Mouse (Mus musculus): ENCODE results near the gene Wipi1. TPM values are rescaled to one million over a fixed set of nuclear protein-coding genes. Genes with fewer than 3 reads are reported as not detected.
A peak's percentile ranks its signal among the peaks of the same experiment; 100 is the strongest.

Wipi1 gene
- total and polyA plus RNA-seq, 2 experiments: 7.3 to 8.5 TPM

DNA sequence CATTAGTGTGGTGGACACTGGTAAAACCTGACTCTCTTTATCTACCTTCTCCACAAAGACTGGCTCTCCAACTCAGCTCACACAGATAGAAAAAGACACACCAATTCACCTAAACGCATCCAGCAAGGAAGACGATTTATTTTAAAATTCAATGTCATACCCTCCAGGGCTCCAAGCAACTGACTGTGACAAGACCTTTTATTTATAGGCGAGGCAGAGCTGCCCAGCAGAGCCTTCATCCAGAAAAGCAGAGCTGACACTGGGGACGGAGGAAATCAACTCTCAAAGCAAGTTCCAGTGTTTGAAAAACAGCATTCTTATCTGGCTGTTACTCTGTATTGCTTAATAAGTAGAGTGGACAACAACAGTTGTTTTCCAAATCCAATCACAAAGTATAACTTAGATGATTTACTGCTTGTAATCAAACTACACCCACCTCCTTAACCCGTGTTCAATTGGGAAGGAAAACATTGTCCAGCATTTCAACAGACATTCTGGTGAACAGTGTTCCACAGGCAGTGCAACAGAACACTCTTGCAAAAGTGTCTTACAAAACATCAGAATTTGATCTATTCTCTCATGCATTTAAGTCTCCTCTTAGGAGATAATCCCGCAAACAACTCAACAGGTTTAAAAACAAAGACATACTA lies 2.7 kb downstream of the Wipi1 start:
- TF ChIP-seq POLR2A (IDR thresholded peaks at IDR 0.05; ENCODE audit: extremely low read depth, insufficient read depth, low read length) (no peak), CTCF (IDR thresholded peaks at IDR 0.05; ENCODE audit: low read depth, low read length) (no peak)
- no peak overlapping the region for H3K4me3 ChIP-seq (ENCODE audit: insufficient read depth, low read depth, low read length)
- H3K4me1 ChIP-seq (ENCODE audit: control insufficient read depth, insufficient read depth, low read length): peaks cover 14% of the 10 kb centered on the region; the same call in 1 of the 2 replicates
- peak overlapping the region; percentile 18; the same call in 1 of the 2 replicates for H3K27ac ChIP-seq (replicated peaks; ENCODE audit: insufficient read depth, low read depth, low read length)
- WGBS: 51% methylated on average over 6 of the region's 6 CpGs
- peaks cover 3% of the 10 kb centered on the region; the same call in 1 of the 2 replicates for H3K79me2 ChIP-seq (ENCODE audit: control insufficient read depth, insufficient read depth, low read length)
- H3K9ac ChIP-seq (ENCODE audit: low read depth, low read length): no peak overlapping the region
- H3K27me3 ChIP-seq (ENCODE audit: control insufficient read depth, insufficient read depth, low read length): no peaks in the 10 kb centered on the region
- H3K36me3 ChIP-seq (ENCODE audit: control insufficient read depth, insufficient read depth, low read length): peaks cover 5% of the 10 kb centered on the region
- DNase-seq (ENCODE audit: extremely low read depth, low read depth, low spot score): peak; percentile 28

DNA sequence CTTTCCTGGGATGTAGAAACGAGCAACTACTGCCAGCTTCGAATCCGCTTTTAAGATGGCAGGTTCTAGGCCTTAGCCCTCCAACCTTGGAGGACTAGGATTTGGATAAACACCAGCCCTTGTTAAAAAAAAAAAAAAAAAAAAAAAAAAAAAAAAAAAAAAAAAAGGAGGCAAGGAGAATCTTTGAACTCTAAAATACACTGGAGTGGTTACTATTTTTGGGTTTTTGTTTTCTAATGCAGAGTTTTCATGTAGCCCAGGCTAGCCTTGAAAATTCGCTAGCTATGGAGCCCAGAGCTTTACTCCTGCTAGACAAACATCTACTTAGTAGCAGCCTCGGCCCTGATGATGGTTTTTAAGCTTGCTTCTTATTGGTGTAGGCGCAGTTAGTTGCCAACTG lies 4.2 kb downstream of the Wipi1 start:
- no peak overlapping the region for H3K4me3 ChIP-seq (ENCODE audit: insufficient read depth, low read depth, low read length)
- no peak overlapping the region for H3K27ac ChIP-seq (replicated peaks; ENCODE audit: insufficient read depth, low read depth, low read length)
- DNase-seq (ENCODE audit: extremely low read depth, low read depth, low spot score): no peak
- H3K27me3 ChIP-seq (ENCODE audit: control insufficient read depth, insufficient read depth, low read length): no peaks in the 10 kb centered on the region
- H3K9ac ChIP-seq (ENCODE audit: low read depth, low read length): no peak overlapping the region
- 91% methylated on average over 6 of the region's 6 CpGs for WGBS
- H3K79me2 ChIP-seq (ENCODE audit: control insufficient read depth, insufficient read depth, low read length): peaks cover 3% of the 10 kb centered on the region
- TF ChIP-seq POLR2A (IDR thresholded peaks at IDR 0.05; ENCODE audit: extremely low read depth, insufficient read depth, low read length) (no peak), CTCF (IDR thresholded peaks at IDR 0.05; ENCODE audit: low read depth, low read length) (no peak)
- peaks cover 11% of the 10 kb centered on the region for H3K36me3 ChIP-seq (ENCODE audit: control insufficient read depth, insufficient read depth, low read length)
- H3K4me1 ChIP-seq (ENCODE audit: control insufficient read depth, insufficient read depth, low read length): peaks cover 14% of the 10 kb centered on the region; the same call in 1 of the 2 replicates

- DNase-seq (ENCODE audit: extremely low read depth, low read depth, low spot score): no peak
- TF ChIP-seq CTCF (IDR thresholded peaks at IDR 0.05; ENCODE audit: low read depth, low read length) (peak; percentile 36; the same call in 1 of the 2 replicates), POLR2A (IDR thresholded peaks at IDR 0.05; ENCODE audit: extremely low read depth, insufficient read depth, low read length) (no peak)
- H3K79me2 ChIP-seq (ENCODE audit: control insufficient read depth, insufficient read depth, low read length): no peaks in the 10 kb centered on the region; the same call in 1 of the 2 replicates
- no peak overlapping the region for H3K4me3 ChIP-seq (ENCODE audit: insufficient read depth, low read depth, low read length)
- no peak overlapping the region for H3K27ac ChIP-seq (replicated peaks; ENCODE audit: insufficient read depth, low read depth, low read length)
- no peaks in the 10 kb centered on the region for H3K4me1 ChIP-seq (ENCODE audit: control insufficient read depth, insufficient read depth, low read length)
- no peak overlapping the region for H3K9ac ChIP-seq (ENCODE audit: low read depth, low read length)
- no peaks in the 10 kb centered on the region for H3K27me3 ChIP-seq (ENCODE audit: control insufficient read depth, insufficient read depth, low read length)
- H3K36me3 ChIP-seq (ENCODE audit: control insufficient read depth, insufficient read depth, low read length): peaks cover 35% of the 10 kb centered on the region
- WGBS: 88% methylated on average over 12 of the region's 12 CpGs
These were observed 12.8 kb downstream of the Wipi1 start for GRCm38 (mm10) chr11:109598778-109599570.

DNA sequence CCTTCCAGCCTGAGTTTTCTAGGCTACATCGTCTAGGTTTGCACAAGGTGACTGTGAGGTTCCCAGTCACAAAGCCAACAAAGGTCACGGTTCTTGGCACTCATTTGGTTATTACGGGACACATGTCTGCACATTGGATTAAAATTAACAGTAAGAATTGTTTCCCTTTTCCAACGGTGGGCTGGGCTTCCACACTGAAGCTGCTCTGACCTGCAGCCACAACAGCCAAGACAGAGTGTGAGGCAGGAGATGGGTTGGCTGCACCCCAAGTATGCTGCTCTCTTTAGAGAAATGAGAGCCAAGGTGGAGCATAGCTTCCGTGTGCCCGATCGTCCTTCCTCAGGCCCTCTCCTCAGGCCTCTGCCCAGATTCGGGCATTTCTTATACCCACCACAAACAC lies 17.0 kb downstream of the Wipi1 start:
- Histone ChIP-seq H3K79me2 (ENCODE audit: control insufficient read depth, insufficient read depth, low read length) (no peaks in the 10 kb centered on the region), H3K36me3 (ENCODE audit: control insufficient read depth, insufficient read depth, low read length) (peaks cover 25% of the 10 kb centered on the region), H3K27ac (replicated peaks; ENCODE audit: insufficient read depth, low read depth, low read length) (no peak overlapping the region), H3K4me3 (ENCODE audit: insufficient read depth, low read depth, low read length) (no peak overlapping the region), H3K27me3 (ENCODE audit: control insufficient read depth, insufficient read depth, low read length) (no peaks in the 10 kb centered on the region), H3K9ac (ENCODE audit: low read depth, low read length) (no peak overlapping the region), H3K4me1 (ENCODE audit: control insufficient read depth, insufficient read depth, low read length) (peaks cover 2% of the 10 kb centered on the region; the same call in 1 of the 2 replicates)
- 62% methylated on average over 8 of the region's 8 CpGs for WGBS
- no peak for TF ChIP-seq CTCF (IDR thresholded peaks at IDR 0.05; ENCODE audit: low read depth, low read length)
- no peak for TF ChIP-seq POLR2A (IDR thresholded peaks at IDR 0.05; ENCODE audit: extremely low read depth, insufficient read depth, low read length)
- peak; percentile 20 for DNase-seq (ENCODE audit: extremely low read depth, low read depth, low spot score)

DNA sequence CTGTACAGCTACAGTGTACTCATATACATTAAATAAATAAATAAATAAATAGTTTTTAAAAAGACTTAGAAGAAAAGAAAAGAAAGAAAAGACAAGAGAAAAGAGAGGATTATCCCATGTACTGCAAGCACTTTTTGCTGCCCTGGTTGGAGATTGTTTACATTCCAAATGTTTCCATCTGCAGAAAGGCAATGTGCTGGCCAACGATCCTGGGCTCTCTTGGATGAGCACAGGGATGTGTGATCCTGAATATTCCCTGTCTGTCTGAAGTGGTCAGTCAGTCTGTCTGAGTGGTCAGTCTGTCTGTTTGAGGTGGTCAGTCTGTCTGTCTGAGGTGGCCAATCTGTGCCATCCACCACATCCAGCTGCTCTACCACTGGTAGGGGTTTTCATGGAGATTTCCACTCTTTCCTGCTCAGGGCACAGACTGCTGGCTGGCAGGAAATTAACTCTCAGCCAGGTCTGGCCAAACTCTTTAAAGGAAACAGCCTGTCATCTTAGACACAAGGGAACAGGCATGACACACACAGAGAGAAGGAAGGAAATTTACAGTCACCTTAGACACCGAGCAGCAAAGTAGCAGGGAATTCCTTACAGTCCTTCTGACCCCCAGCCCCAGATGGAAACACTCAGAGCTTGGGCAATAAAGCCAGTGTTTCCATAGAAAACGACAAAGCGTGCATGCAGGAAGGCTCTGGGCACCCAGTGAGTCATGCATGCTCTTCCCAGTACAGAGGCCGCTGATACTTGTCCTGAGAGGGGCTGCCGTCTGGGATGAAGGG lies 18.4 kb downstream of the Wipi1 start:
- H3K9ac ChIP-seq (ENCODE audit: low read depth, low read length): no peak overlapping the region
- no peak overlapping the region for H3K4me3 ChIP-seq (ENCODE audit: insufficient read depth, low read depth, low read length)
- H3K79me2 ChIP-seq (ENCODE audit: control insufficient read depth, insufficient read depth, low read length): no peaks in the 10 kb centered on the region
- 67% methylated on average over 6 of the region's 6 CpGs for WGBS
- no peak for TF ChIP-seq CTCF (IDR thresholded peaks at IDR 0.05; ENCODE audit: low read depth, low read length)
- H3K27me3 ChIP-seq (ENCODE audit: control insufficient read depth, insufficient read depth, low read length): no peaks in the 10 kb centered on the region
- peak overlapping the region; percentile 45; the same call in 1 of the 2 replicates for H3K27ac ChIP-seq (replicated peaks; ENCODE audit: insufficient read depth, low read depth, low read length)
- H3K4me1 ChIP-seq (ENCODE audit: control insufficient read depth, insufficient read depth, low read length): peaks cover 2% of the 10 kb centered on the region; the same call in 1 of the 2 replicates
- H3K36me3 ChIP-seq (ENCODE audit: control insufficient read depth, insufficient read depth, low read length): peaks cover 23% of the 10 kb centered on the region
- DNase-seq (ENCODE audit: extremely low read depth, low read depth, low spot score): no peak
